Mouse (Mus musculus): ENCODE measurements around the gene Brwd1. TPM values are rescaled to one million over a fixed set of nuclear protein-coding genes. Genes with fewer than 3 reads are reported as not detected.
A peak's percentile ranks its signal among the peaks of the same experiment; 100 is the strongest.
"Not testable (repeated sequence)": the region's sequence is repeated elsewhere in the genome, so short reads cannot be mapped to it uniquely, and the experiment has no call there.

Brwd1 gene
- polyA plus RNA-seq, 1 experiment = 14.0 TPM

- H3K36me3 ChIP-seq (ENCODE audit: control insufficient read depth, insufficient read depth, low read length) = peaks cover 42% of the 10 kb centered on the region
These were observed 83.0 kb downstream of the Brwd1 start for GRCm38 (mm10) chr16:95999291-95999690.

GRCm38 (mm10) chr16:95996156-95996555 lies 86.2 kb downstream of the Brwd1 start:
- peaks cover 29% of the 10 kb centered on the region for H3K36me3 ChIP-seq (ENCODE audit: control insufficient read depth, insufficient read depth, low read length)
- H3K27ac ChIP-seq (ENCODE audit: insufficient read depth, low read depth, low read length) = no peak overlapping the region
- 75% methylated on average over 7 of the region's 7 CpGs for WGBS
- H3K4me3 ChIP-seq (ENCODE audit: low read depth, low read length) = no peak overlapping the region
- H3K4me1 ChIP-seq (ENCODE audit: control insufficient read depth, insufficient read depth, insufficient read length, low read length) = no peaks in the 10 kb centered on the region; the same call in 1 of the 2 replicates
- no peaks in the 10 kb centered on the region for H3K27me3 ChIP-seq (ENCODE audit: control insufficient read depth, insufficient read depth, low read length)
- no peak for TF ChIP-seq POLR2A (IDR thresholded peaks at IDR 0.05; ENCODE audit: low read depth, low read length)
- no peak for TF ChIP-seq CTCF (IDR thresholded peaks at IDR 0.05; ENCODE audit: extremely low read depth, insufficient read length, insufficient replicate concordance, low read depth, low read length)

More at GRCm38 (mm10) chr16:95999291-95999690, 83.0 kb downstream of the Brwd1 start:
- H3K4me3 ChIP-seq (ENCODE audit: low read depth, low read length) = no peak overlapping the region
- WGBS = 79% methylated on average over 5 of the region's 5 CpGs
- H3K4me1 ChIP-seq (ENCODE audit: control insufficient read depth, insufficient read depth, insufficient read length, low read length) = no peaks in the 10 kb centered on the region; the same call in 1 of the 2 replicates
- no peak for TF ChIP-seq CTCF (IDR thresholded peaks at IDR 0.05; ENCODE audit: extremely low read depth, insufficient read length, insufficient replicate concordance, low read depth, low read length)
- no peak for TF ChIP-seq POLR2A (IDR thresholded peaks at IDR 0.05; ENCODE audit: low read depth, low read length)
- no peak overlapping the region for H3K27ac ChIP-seq (ENCODE audit: insufficient read depth, low read depth, low read length)
- H3K27me3 ChIP-seq (ENCODE audit: control insufficient read depth, insufficient read depth, low read length) = no peaks in the 10 kb centered on the region

- 48% methylated on average over 4 of the region's 4 CpGs for WGBS
- not testable (repeated sequence) for H3K4me1 ChIP-seq (ENCODE audit: control insufficient read depth, insufficient read depth, insufficient read length, low read length); H3K4me3 ChIP-seq (ENCODE audit: low read depth, low read length); H3K27me3 ChIP-seq (ENCODE audit: control insufficient read depth, insufficient read depth, low read length); H3K27ac ChIP-seq (ENCODE audit: insufficient read depth, low read depth, low read length)
- H3K36me3 ChIP-seq (ENCODE audit: control insufficient read depth, insufficient read depth, low read length) = peaks cover 18% of the 10 kb centered on the region
These were observed 87.8 kb downstream of the Brwd1 start for GRCm38 (mm10) chr16:95994576-95994975.

- peaks cover 8% of the 10 kb centered on the region for H3K36me3 ChIP-seq (ENCODE audit: control insufficient read depth, insufficient read depth, low read length)
- H3K4me3 ChIP-seq (ENCODE audit: low read depth, low read length) = no peak overlapping the region
- no peaks in the 10 kb centered on the region; the same call in 1 of the 2 replicates for H3K4me1 ChIP-seq (ENCODE audit: control insufficient read depth, insufficient read depth, insufficient read length, low read length)
- H3K27me3 ChIP-seq (ENCODE audit: control insufficient read depth, insufficient read depth, low read length) = no peaks in the 10 kb centered on the region
- no peak overlapping the region for H3K27ac ChIP-seq (ENCODE audit: insufficient read depth, low read depth, low read length)
- 56% methylated on average over 5 of the region's 5 CpGs for WGBS
- TF ChIP-seq POLR2A (IDR thresholded peaks at IDR 0.05; ENCODE audit: low read depth, low read length) (no peak), CTCF (IDR thresholded peaks at IDR 0.05; ENCODE audit: extremely low read depth, insufficient read length, insufficient replicate concordance, low read depth, low read length) (no peak)
These were observed 89.7 kb downstream of the Brwd1 start for GRCm38 (mm10) chr16:95992596-95992995.

- peaks cover 7% of the 10 kb centered on the region; the same call in 1 of the 2 replicates for H3K36me3 ChIP-seq (ENCODE audit: control insufficient read depth, insufficient read depth, low read length)
- 4% methylated on average over 10 of the region's 10 CpGs for WGBS
These were observed 91.0 kb downstream of the Brwd1 start for GRCm38 (mm10) chr16:95991122-95991900.

GRCm38 (mm10) chr16:95990462-95991121 lies 91.7 kb downstream of the Brwd1 start, which contains the start of gene Psmg1:
Psmg1 (minus strand) TSS chr16:95990960.
- peak within 1 kb of the TSS; percentile 97 for H3K4me3 ChIP-seq (ENCODE audit: low read depth, low read length)
- no peaks in the 10 kb centered on the region; the same call in 1 of the 2 replicates for H3K4me1 ChIP-seq (ENCODE audit: control insufficient read depth, insufficient read depth, insufficient read length, low read length)
- TF ChIP-seq CTCF (IDR thresholded peaks at IDR 0.05; ENCODE audit: extremely low read depth, insufficient read length, insufficient replicate concordance, low read depth, low read length) (no peak), POLR2A (IDR thresholded peaks at IDR 0.05; ENCODE audit: low read depth, low read length) (peak; percentile 75)
- no peaks in the 10 kb centered on the region for H3K27me3 ChIP-seq (ENCODE audit: control insufficient read depth, insufficient read depth, low read length)
- H3K36me3 ChIP-seq (ENCODE audit: control insufficient read depth, insufficient read depth, low read length) = peaks cover 9% of the 10 kb centered on the region; the same call in 1 of the 2 replicates
- WGBS = under 1% methylated on average over 60 of the region's 62 CpGs
- peak within 1 kb of the TSS; percentile 66 for H3K27ac ChIP-seq (ENCODE audit: insufficient read depth, low read depth, low read length)

More at GRCm38 (mm10) chr16:95991122-95991900, 91.0 kb downstream of the Brwd1 start:
- TF ChIP-seq CTCF (IDR thresholded peaks at IDR 0.05; ENCODE audit: extremely low read depth, insufficient read length, insufficient replicate concordance, low read depth, low read length) (no peak), POLR2A (IDR thresholded peaks at IDR 0.05; ENCODE audit: low read depth, low read length) (no peak)
- peak overlapping the region; percentile 97 for H3K4me3 ChIP-seq (ENCODE audit: low read depth, low read length)
- H3K27me3 ChIP-seq (ENCODE audit: control insufficient read depth, insufficient read depth, low read length) = no peaks in the 10 kb centered on the region
- peak overlapping the region; percentile 61 for H3K27ac ChIP-seq (ENCODE audit: insufficient read depth, low read depth, low read length)
- no peaks in the 10 kb centered on the region; the same call in 1 of the 2 replicates for H3K4me1 ChIP-seq (ENCODE audit: control insufficient read depth, insufficient read depth, insufficient read length, low read length)

GRCm38 (mm10) chr16:95984911-95985310 lies 97.4 kb downstream of the Brwd1 start:
- WGBS = 73% methylated on average over 5 of the region's 5 CpGs
- peaks cover 16% of the 10 kb centered on the region; the same call in 1 of the 2 replicates for H3K36me3 ChIP-seq (ENCODE audit: control insufficient read depth, insufficient read depth, low read length)
- no peaks in the 10 kb centered on the region for H3K4me1 ChIP-seq (ENCODE audit: control insufficient read depth, insufficient read depth, insufficient read length, low read length)
- TF ChIP-seq CTCF (IDR thresholded peaks at IDR 0.05; ENCODE audit: extremely low read depth, insufficient read length, insufficient replicate concordance, low read depth, low read length) = no peak
- TF ChIP-seq POLR2A (IDR thresholded peaks at IDR 0.05; ENCODE audit: low read depth, low read length) = no peak
- H3K27ac ChIP-seq (ENCODE audit: insufficient read depth, low read depth, low read length) = no peak overlapping the region
- no peak overlapping the region for H3K4me3 ChIP-seq (ENCODE audit: low read depth, low read length)
- H3K27me3 ChIP-seq (ENCODE audit: control insufficient read depth, insufficient read depth, low read length) = no peaks in the 10 kb centered on the region

Data from small intestine, adult 2 months (tissue).